Mouse (Mus musculus): ENCODE measurements around the gene Ssxb1. TPM values are rescaled to one million over a fixed set of nuclear protein-coding genes. Genes with fewer than 3 reads are reported as not detected.
"Not testable (repeated sequence)": the region's sequence is repeated elsewhere in the genome, so short reads cannot be mapped to it uniquely, and the experiment has no call there.

The Ssxb1 gene
- total RNA-seq (2021): not detected
- long read RNA-seq, experiment 1: 0 reads
- long read RNA-seq, experiment 2: 0 reads

GRCm38 (mm10) chrX:8413005-8413404 is at the start of gene Ssxb1:
Gene Ssxb1 (plus strand): TSS chrX:8413305.
- not testable (repeated sequence) for DNase-seq (ENCODE audit: low spot score in 2 of 2)

- not testable (repeated sequence) for DNase-seq (ENCODE audit: low spot score in 2 of 2)
These were observed 46.4 kb upstream of the Ssxb1 start, which contains the start of gene Ssxb9 for GRCm38 (mm10) chrX:8366678-8367077. Gene Ssxb9 (plus strand): TSS chrX:8366978.

- DNase-seq (ENCODE audit: low spot score in 2 of 2): not testable (repeated sequence)
These were observed 48.5 kb downstream of the Ssxb1 start, which contains the start of gene Ssxb2 for GRCm38 (mm10) chrX:8461626-8462025. Gene Ssxb2 (minus strand): TSS chrX:8461726.

Other genes with a start within 250 kb of the Ssxb1 start
- gene Tbc1d25, start 237.1 kb upstream of the Ssxb1 start, total RNA-seq (2021): 1 to 10 TPM; 4.6 to 6.1 TPM
- gene Ebp, start 219.8 kb upstream of the Ssxb1 start, total RNA-seq (2021): 10 to 100 TPM; 22.3 to 24.1 TPM
- 1 to 10 TPM; 4.2 to 5.4 TPM for gene Porcn, start 206.8 kb upstream of the Ssxb1 start, total RNA-seq (2021)
- gene Ftsj1, start 160.9 kb upstream of the Ssxb1 start, total RNA-seq (2021): 10 to 100 TPM; 13.4 to 14.8 TPM
- under 1 TPM in 1 of 2 experiments, not detected in 1; 0.36 TPM for gene Slc38a5, start 142.2 kb upstream of the Ssxb1 start, total RNA-seq (2021)
- not detected for gene Ssxb10, start 85.9 kb upstream of the Ssxb1 start, total RNA-seq (2021)
- gene Ssxb9, start 46.3 kb upstream of the Ssxb1 start, total RNA-seq (2021): not detected
- not detected for gene Ssxb2, start 48.4 kb downstream of the Ssxb1 start, total RNA-seq (2021)
- not detected for gene Gm14459, start 111.6 kb downstream of the Ssxb1 start, total RNA-seq (2021)
- gene Ssxb6, start 134.9 kb downstream of the Ssxb1 start, total RNA-seq (2021): not detected
- not detected for gene Ssxb3, start 178.5 kb downstream of the Ssxb1 start, total RNA-seq (2021)